Mouse (Mus musculus) ES-E14 (cell line): ENCODE data around the gene Chaf1a. TPM values are rescaled to one million over a fixed set of nuclear protein-coding genes. Genes with fewer than 3 reads are reported as not detected.

ENCODE experiments used
- DNase-seq: peaks from one replicate; pipeline ENCODE4 v3.0.0-alpha.2; 2013; ENCODE audit warnings: low read depth, low spot score
- H3K27ac ChIP-seq: 2 replicates; pipeline ENCODE4 v1.5.1; 2012; ENCODE audit warnings: low read depth, mild to moderate bottlenecking, low read length, moderate library complexity, mixed read lengths; ENCODE audit not compliant: poor library complexity, insufficient read depth, severe bottlenecking
- H3K36me3 ChIP-seq: 2 replicates; pipeline ENCODE4 v1.6.1; 2012; ENCODE audit warnings: mild to moderate bottlenecking, low read length, moderate library complexity, mixed read lengths; ENCODE audit not compliant: control insufficient read depth, poor library complexity, insufficient read depth, severe bottlenecking
- H3K4me1 ChIP-seq, 2 experiments: fragments of 150-350 bp in 1 of 2; sonication (generic) in 1 of 2; 2 replicates each; pipeline ENCODE4 v1.6.1; 2012; ENCODE audit warnings: low read length in 2 of 2, mild to moderate bottlenecking in 1 of 2, mixed read lengths in 1 of 2; ENCODE audit not compliant: control insufficient read depth in 2 of 2, insufficient read depth in 2 of 2, poor library complexity in 1 of 2
- H3K4me3 ChIP-seq, 2 experiments: fragments of 150-350 bp in 1 of 2; sonication (generic) in 1 of 2; 2 replicates each; pipeline ENCODE4 v1.5.1; 2012; ENCODE audit warnings: low read length in 2 of 2, low read depth in 1 of 2, mild to moderate bottlenecking in 1 of 2, mixed read lengths in 1 of 2; ENCODE audit not compliant: insufficient read depth in 1 of 2, poor library complexity in 1 of 2, severe bottlenecking in 1 of 2
- H3K9ac ChIP-seq: 2 replicates; pipeline ENCODE4 v1.6.1; 2012; ENCODE audit warnings: low read depth, mild to moderate bottlenecking, low read length, mixed read lengths; ENCODE audit not compliant: poor library complexity, insufficient read depth, severe bottlenecking
- H3K9me3 ChIP-seq: fragments of 150-350 bp; sonication (generic); 2 replicates; pipeline ENCODE4 v1.6.1; 2012; ENCODE audit warnings: low read depth, mild to moderate bottlenecking, low read length; ENCODE audit not compliant: control insufficient read depth, insufficient read depth
- CHD2 ChIP-seq: IDR thresholded peaks from 2 replicates; pipeline ENCODE4 v1.6.1; 2014; ENCODE audit warnings: mild to moderate bottlenecking, low read depth, low read length, inconsistent platforms
- HCFC1 ChIP-seq: IDR thresholded peaks from 2 replicates; pipeline ENCODE4 v1.6.1; 2012; ENCODE audit warnings: low read length, inconsistent platforms, borderline replicate concordance; ENCODE audit not compliant: insufficient read depth
- MAFK ChIP-seq: IDR thresholded peaks from 2 replicates; pipeline ENCODE4 v1.6.1; 2014; ENCODE audit warnings: mild to moderate bottlenecking, low read depth, low read length, inconsistent platforms; ENCODE audit not compliant: insufficient read depth
- ZC3H11A ChIP-seq: IDR thresholded peaks from 2 replicates; pipeline ENCODE4 v1.6.1; 2012; ENCODE audit warnings: low read depth, mild to moderate bottlenecking, inconsistent platforms, low read length, borderline replicate concordance
- ZNF384 ChIP-seq: IDR thresholded peaks from 2 replicates; pipeline ENCODE4 v1.6.1; 2012; ENCODE audit warnings: low read depth, low read length, inconsistent platforms
- in situ Hi-C, 2 experiments: fragments of 600-800 bp; cut with MboI; formaldehyde crosslinking; loops; one replicate each; pipeline ENCODE4 v1.15.1; 2025; ENCODE audit warnings: low sequenced_read_pairs in 2 of 2, inconsistent platforms in 1 of 2; ENCODE audit not compliant: unreplicated experiment in 2 of 2
- total RNA-seq: library from RNA; depleted of rRNA; stranded (reverse); fragments of 300-350 nt; gene quantifications from 2 replicates; pipeline ENCODE4 v1.2.3, GENCODE M21; 2012

Gene Chaf1a
- total RNA-seq, 1 experiment: 48.3 TPM

GRCm38 (mm10) chr17:56009088-56009961 is 30.9 kb upstream of the Chaf1a start:
- no peak for TF ChIP-seq CHD2
- TF ChIP-seq ZNF384: no peak
- no peak for TF ChIP-seq ZC3H11A
- TF ChIP-seq HCFC1: no peak; the same call in 1 of the 2 replicates
- no peak for TF ChIP-seq MAFK
- peak overlapping the region; percentile 88 to 99 for H3K4me3 ChIP-seq
- peak overlapping the region; percentile 54; the same call in 1 of the 2 replicates for H3K27ac ChIP-seq
- peaks cover 12% of the 10 kb centered on the region; the same call in 1 of the 2 replicates for H3K36me3 ChIP-seq
- DNase-seq: peak; percentile 83
- peaks cover 0 to 8% of the 10 kb centered on the region in 2 experiments; a peak in 2 of 4 replicates for H3K4me1 ChIP-seq
- H3K9me3 ChIP-seq: no peaks in the 10 kb centered on the region
- H3K9ac ChIP-seq: peak overlapping the region; percentile 79
- in situ Hi-C loops: no loop called here

GRCm38 (mm10) chr17:56009962-56010240 is 30.3 kb upstream of the Chaf1a start:
- Histone ChIP-seq H3K9me3 (no peaks in the 10 kb centered on the region), H3K27ac (no peak overlapping the region), H3K4me3 (peak overlapping the region; percentile 88 to 99), H3K4me1 (peaks cover 0 to 8% of the 10 kb centered on the region in 2 experiments; a peak in 2 of 4 replicates), H3K36me3 (peaks cover 14% of the 10 kb centered on the region; the same call in 1 of the 2 replicates), H3K9ac (peak overlapping the region; percentile 79; the same call in 1 of the 2 replicates)
- TF ChIP-seq ZNF384: no peak
- TF ChIP-seq ZC3H11A: no peak
- no peak for TF ChIP-seq CHD2
- no peak for TF ChIP-seq HCFC1
- TF ChIP-seq MAFK: no peak
- in situ Hi-C loops: no loop called here
- DNase-seq: no peak

- in situ Hi-C loops: no loop called here
- H3K27ac ChIP-seq: no peak overlapping the region
- H3K4me1 ChIP-seq: peaks cover 0 to 5% of the 10 kb centered on the region in 2 experiments; a peak in 2 of 4 replicates
- no peak for DNase-seq
- H3K36me3 ChIP-seq: peaks cover 17% of the 10 kb centered on the region
- TF ChIP-seq ZC3H11A: no peak
- no peak for TF ChIP-seq CHD2
- no peak for TF ChIP-seq HCFC1
- no peak for TF ChIP-seq MAFK
- TF ChIP-seq ZNF384: no peak
- no peaks in the 10 kb centered on the region for H3K9me3 ChIP-seq
- H3K9ac ChIP-seq: no peak overlapping the region
- H3K4me3 ChIP-seq: peak overlapping the region in 1 of 2 experiments; percentile 99; a peak in 3 of 4 replicates
Observed at GRCm38 (mm10) chr17:56010255-56010654, 30.0 kb upstream of the Chaf1a start.

GRCm38 (mm10) chr17:56010681-56011080 is 29.6 kb upstream of the Chaf1a start:
- DNase-seq: no peak
- H3K27ac ChIP-seq: no peak overlapping the region
- peak overlapping the region in 1 of 2 experiments; percentile 11; a peak in 1 of 4 replicates for H3K4me3 ChIP-seq
- peaks cover 19% of the 10 kb centered on the region for H3K36me3 ChIP-seq
- in situ Hi-C loops: no loop called here
- peaks cover 0 to 4% of the 10 kb centered on the region in 2 experiments; a peak in 2 of 4 replicates for H3K4me1 ChIP-seq
- H3K9me3 ChIP-seq: no peaks in the 10 kb centered on the region
- no peak overlapping the region for H3K9ac ChIP-seq
- TF ChIP-seq MAFK (no peak), ZNF384 (no peak), HCFC1 (no peak), ZC3H11A (no peak), CHD2 (no peak)
